Comparison of ENCODE assay signal across 28 mouse cellular contexts in the genomic region with DNA sequence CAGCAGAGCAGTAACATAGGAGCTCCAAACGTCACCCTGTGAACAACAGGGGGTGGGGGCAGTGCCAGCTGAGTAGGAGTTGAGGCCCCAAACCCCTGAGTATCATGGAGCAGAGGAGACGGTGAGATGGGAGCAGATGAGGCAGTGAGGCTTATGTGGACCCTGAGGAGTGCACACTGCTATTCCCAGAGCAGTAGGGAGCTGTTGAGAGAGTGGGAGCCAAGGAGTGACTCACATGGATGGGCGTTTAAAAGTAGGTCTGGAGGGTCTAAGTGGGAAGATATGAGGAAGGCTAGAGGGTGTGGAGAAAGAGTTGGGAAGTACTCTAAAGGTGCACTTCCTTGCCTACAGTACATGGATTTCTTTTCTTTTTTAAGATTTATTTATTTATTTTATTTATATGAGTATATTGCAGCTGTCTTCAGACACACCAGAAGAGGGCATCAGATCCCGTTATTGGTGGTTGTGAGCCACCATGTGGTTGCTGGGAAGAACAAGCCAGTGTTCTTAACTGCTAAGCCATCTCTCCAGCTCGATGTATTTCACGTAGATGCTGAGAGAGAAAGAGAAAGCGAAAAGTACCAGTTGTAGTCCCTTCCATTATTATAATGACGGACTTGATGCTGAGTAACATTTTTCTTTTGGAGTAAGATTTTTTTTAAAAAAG. TPM values are rescaled to one million over a fixed set of nuclear protein-coding genes. Genes with fewer than 3 reads are reported as not detected.
DNase-seq lines count a peak whose midpoint lies in the region; ATAC-seq and TF ChIP-seq lines count a peak whose summit lies in the region.
"Had no signal": no experiment of that assay in that cellular context is flagged by ENCODE, and none has a peak within 500 bp of the region (broad histone marks: within the 10 kb centered on the region; RNA-seq: fewer than 3 reads in every experiment).

No protein-coding gene starts in this region.

- no peak for TF ChIP-seq EP300 in liver, postnatal 0 days (IDR thresholded peaks at IDR 0.05; ENCODE audit: low read depth)

- H3K4me1 ChIP-seq in liver, postnatal 0 days (ENCODE audit: insufficient read depth), result no peaks in the 10 kb centered on the region
- no peaks in the 10 kb centered on the region; the same call in 1 of the 2 replicates for H3K4me1 ChIP-seq in cortical plate, adult 2 months (ENCODE audit: control insufficient read depth, insufficient read depth, low read length)
- H3K4me1 ChIP-seq: embryonic facial prominence, embryonic 12.5 days; forebrain, embryonic 15.5 days; heart, embryonic 12.5 days; hindbrain, embryonic 13.5 days; kidney, embryonic 15.5 days; limb, embryonic 10.5 days; limb, embryonic 15.5 days; midbrain, embryonic 15.5 days had no signal

- WGBS in liver, postnatal 0 days (ENCODE audit: insufficient replicate concordance), result 90% methylated on average over 8 of the region's 8 CpGs

- no peaks in the 10 kb centered on the region for H3K9me3 ChIP-seq in liver, postnatal 0 days (ENCODE audit: low read length)
- H3K9me3 ChIP-seq: embryonic facial prominence, embryonic 12.5 days; forebrain, embryonic 15.5 days; G1E; heart, embryonic 12.5 days; hindbrain, embryonic 13.5 days; kidney, embryonic 15.5 days; limb, embryonic 10.5 days; limb, embryonic 15.5 days; midbrain, embryonic 15.5 days had no signal

- intact Hi-C loops in gastrocnemius, adult 2 months (cut with DNase I), result no loop called here
- intact Hi-C loops in gastrocnemius, postnatal 36 days (cut with DNase I), result no loop called here

- H3K27ac ChIP-seq in gastrocnemius, adult 2 months, result no peak overlapping the region
- no peak overlapping the region for H3K27ac ChIP-seq in liver, postnatal 0 days (ENCODE audit: low read depth)
- peak overlapping the region; percentile 15; the same call in 1 of the 2 replicates for H3K27ac ChIP-seq in cortical plate, adult 2 months (ENCODE audit: insufficient read depth, low read length)
- H3K27ac ChIP-seq: embryonic facial prominence, embryonic 12.5 days; forebrain, embryonic 15.5 days; hindbrain, embryonic 13.5 days; kidney, embryonic 15.5 days; limb, embryonic 10.5 days; limb, embryonic 15.5 days; liver, embryonic 14.5 days; midbrain, embryonic 15.5 days had no signal

- TF ChIP-seq CTCF in gastrocnemius, adult 2 months (IDR thresholded peaks at IDR 0.05), result 0 out of 2 replicates have a peak, but pooled peaks have one; percentile 19
- 0 out of 2 replicates have a peak, but pooled peaks have one; percentile 2 for TF ChIP-seq CTCF in liver, postnatal 0 days (IDR thresholded peaks at IDR 0.05; ENCODE audit: low read depth)
- no peak for TF ChIP-seq CTCF in cortical plate, adult 2 months (IDR thresholded peaks at IDR 0.05; ENCODE audit: extremely low read depth, insufficient read depth, low read length)

- no peak for ATAC-seq in liver, postnatal 0 days
- ATAC-seq: forebrain, embryonic 15.5 days; inflammation-experienced regulatory T-cells, adult 6 months; midbrain, embryonic 15.5 days had no signal

- H3K4me2 ChIP-seq in liver, postnatal 0 days (ENCODE audit: low read depth, low read length), result no peak overlapping the region
- H3K4me2 ChIP-seq: embryonic facial prominence, embryonic 12.5 days; forebrain, embryonic 15.5 days; heart, embryonic 12.5 days; hindbrain, embryonic 13.5 days; kidney, embryonic 15.5 days; limb, embryonic 15.5 days; lung, embryonic 14.5 days; midbrain, embryonic 15.5 days had no signal

- no peak overlapping the region for H3K9ac ChIP-seq in liver, postnatal 0 days (replicated peaks)
- H3K9ac ChIP-seq: embryonic facial prominence, embryonic 12.5 days; forebrain, embryonic 15.5 days; heart, embryonic 12.5 days; hindbrain, embryonic 13.5 days; kidney, embryonic 15.5 days; limb, embryonic 15.5 days; liver, embryonic 14.5 days; lung, embryonic 14.5 days; midbrain, embryonic 15.5 days had no signal

- H3K27me3 ChIP-seq in liver, postnatal 0 days (ENCODE audit: insufficient read depth, low read length), result no peaks in the 10 kb centered on the region
- H3K27me3 ChIP-seq: embryonic facial prominence, embryonic 12.5 days; forebrain, embryonic 15.5 days; heart, embryonic 12.5 days; hindbrain, embryonic 13.5 days; kidney, embryonic 15.5 days; limb, embryonic 15.5 days; midbrain, embryonic 15.5 days had no signal

- H3K36me3 ChIP-seq in liver, postnatal 0 days (replicated peaks; ENCODE audit: insufficient read depth, low read length), result peaks cover 44% of the 10 kb centered on the region

- 0 out of 2 replicates have a peak, but pooled peaks have one; percentile 13 for TF ChIP-seq POLR2A in cortical plate, adult 2 months (IDR thresholded peaks at IDR 0.05; ENCODE audit: extremely low read depth, insufficient read depth, low read length)

- no peak overlapping the region for H3K4me3 ChIP-seq in gastrocnemius, adult 2 months
- H3K4me3 ChIP-seq in liver, postnatal 0 days (ENCODE audit: low read depth, low read length), result no peak overlapping the region
- no peak overlapping the region for H3K4me3 ChIP-seq in cortical plate, adult 2 months (ENCODE audit: insufficient read depth, low read length)
- H3K4me3 ChIP-seq: embryonic facial prominence, embryonic 12.5 days; forebrain, embryonic 15.5 days; heart, embryonic 12.5 days; hindbrain, embryonic 13.5 days; kidney, embryonic 15.5 days; limb, embryonic 10.5 days; limb, embryonic 15.5 days; midbrain, embryonic 15.5 days had no signal

- peak; percentile 27 for DNase-seq in cerebellum, adult 9-11 months
- DNase-seq in cerebellum, adult 18-20 months, result no peak
- no peak for DNase-seq in gastrocnemius, adult 2 months
- no peak for DNase-seq in gastrocnemius, postnatal 36 days
- no peak for DNase-seq in liver, postnatal 0 days
- no peak for DNase-seq in liver
- DNase-seq: adrenal gland, adult 8-10 months; cerebellum, postnatal 36 days; embryo, embryonic 11 days; gastrocnemius, postnatal 14 days; heart, postnatal 4 days; kidney, adult 18-20 months; kidney, postnatal 25 days; lung, embryonic 14.5 days; lung, postnatal 14 days; thymus, postnatal 14 days had no signal

RNA-seq across cellular contexts. Expression of a gene that starts 9.5 kb away (rescaled TPM):
- total RNA-seq in gastrocnemius, adult 2 months (2021), result 10 to 100 TPM; 14.2 to 17.4 TPM
- 10 to 100 TPM; 15.3 to 15.5 TPM for total RNA-seq in gastrocnemius, postnatal 36 days (2021)
- 20.8 and 22.3 TPM in 2 replicates for polyA plus RNA-seq in liver, postnatal 0 days (2015; fragmentation: Nextera tagmentation; extraction: Ambion mirVana)
- polyA plus RNA-seq in cortical plate, adult 2 months (2012; rRNA removed), result 54.7 and 61.6 TPM in 2 replicates

RNA-seq across cellular contexts. Expression of a gene that starts 16.1 kb away (rescaled TPM):
- 10 to 100 TPM; 31.5 to 43.1 TPM for total RNA-seq in gastrocnemius, adult 2 months (2021)
- total RNA-seq in gastrocnemius, postnatal 36 days (2021), result 10 to 100 TPM; 28.6 to 32.7 TPM
- polyA plus RNA-seq in liver, postnatal 0 days (2015; fragmentation: Nextera tagmentation; extraction: Ambion mirVana), result 31.4 and 39.7 TPM in 2 replicates
- polyA plus RNA-seq in cortical plate, adult 2 months (2012; rRNA removed), result 32.5 and 33.3 TPM in 2 replicates

RNA-seq across cellular contexts. Expression of a gene that starts 51.3 kb away (rescaled TPM):
- total RNA-seq in gastrocnemius, adult 2 months (2021), result 1 to 10 TPM; 1.5 to 3.0 TPM
- total RNA-seq in gastrocnemius, postnatal 36 days (2021), result 1 to 10 TPM; 1.7 to 2.8 TPM
- polyA plus RNA-seq in liver, postnatal 0 days (2015; fragmentation: Nextera tagmentation; extraction: Ambion mirVana), result 0.12 and 0.25 TPM in 2 replicates
- polyA plus RNA-seq in cortical plate, adult 2 months (2012; rRNA removed), result 17.7 and 18.1 TPM in 2 replicates
- polyA plus RNA-seq: G1E had no signal

RNA-seq across cellular contexts. Expression of a gene that starts 56.8 kb away (rescaled TPM):
- total RNA-seq in gastrocnemius, adult 2 months (2021), result 10 to 100 TPM; 23.0 to 25.5 TPM
- 10 to 100 TPM; 23.8 to 24.6 TPM for total RNA-seq in gastrocnemius, postnatal 36 days (2021)
- polyA plus RNA-seq in liver, postnatal 0 days (2015; fragmentation: Nextera tagmentation; extraction: Ambion mirVana), result 9.3 and 11.9 TPM in 2 replicates
- 33.1 and 33.8 TPM in 2 replicates for polyA plus RNA-seq in cortical plate, adult 2 months (2012; rRNA removed)
